Mouse (Mus musculus) limb, embryonic 10.5 days (tissue): ENCODE measurements at regions not wholly inside any gene's neighbourhood (a gene's known extent, or its start where the extent isn't known, plus 50 kb on each side); places are given as distances from the start of the nearest gene placed in this dataset.

Experiments used
- DNase-seq: peaks from one replicate; pipeline ENCODE4 v3.0.0-alpha.2; 2017; ENCODE audit warnings: low spot score
- H3K27ac ChIP-seq: fragments of 300-500 bp; sonication (generic); 2 replicates; pipeline ENCODE4 v1.5.1; 2016; ENCODE audit warnings: mild to moderate bottlenecking
- H3K27me3 ChIP-seq: fragments of 300-500 bp; sonication (generic); 2 replicates; pipeline ENCODE4 v1.6.1; 2016; ENCODE audit warnings: low read depth, mild to moderate bottlenecking; ENCODE audit not compliant: poor library complexity, severe bottlenecking
- H3K36me3 ChIP-seq: fragments of 300-500 bp; sonication (generic); 2 replicates; pipeline ENCODE4 v1.6.1; 2016; ENCODE audit warnings: mild to moderate bottlenecking, moderate library complexity
- H3K4me1 ChIP-seq: fragments of 300-500 bp; sonication (generic); 2 replicates; pipeline ENCODE4 v1.6.1; 2016
- H3K4me3 ChIP-seq: fragments of 300-500 bp; sonication (generic); 2 replicates; pipeline ENCODE4 v1.5.1; 2016; ENCODE audit warnings: mild to moderate bottlenecking, moderate library complexity
- H3K9me3 ChIP-seq: fragments of 300-500 bp; sonication (generic); replicated peaks from 2 replicates; pipeline ENCODE4 v1.6.1; 2016; ENCODE audit warnings: mild to moderate bottlenecking
- WGBS: fragments of 180-500 bp; shearing (Covaris S2); methylation state at CpG from one replicate; pipeline ENCODE4 v1.1.7; 2016; 5-methylcytosine and 5-hydroxymethylcytosine counted together

DNA sequence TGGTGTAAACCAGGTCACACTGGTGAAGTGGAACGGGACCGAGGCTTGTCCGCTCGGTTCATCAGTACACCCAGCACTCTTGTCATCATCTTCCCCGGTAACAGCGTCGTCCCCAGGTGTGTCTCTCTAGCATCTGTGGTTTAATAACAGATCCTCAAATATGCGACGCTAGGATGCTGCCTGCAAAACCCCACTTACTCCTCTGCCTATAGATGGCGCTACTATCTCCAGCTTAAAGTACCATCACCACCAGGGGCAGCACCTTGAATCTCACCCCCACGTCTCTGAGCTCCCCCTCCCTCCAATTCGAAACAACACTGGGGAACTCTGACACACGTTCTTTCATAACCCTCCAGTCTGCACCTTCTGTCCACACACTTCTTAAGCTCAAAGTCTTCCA, 295.1 kb upstream of the Arglu1 start:
- 86% methylated on average over 13 of the region's 13 CpGs for WGBS
- Histone ChIP-seq H3K4me3 (no peak overlapping the region), H3K36me3 (no peaks in the 10 kb centered on the region), H3K4me1 (peaks cover 11% of the 10 kb centered on the region), H3K27me3 (0 out of 2 replicates have a peak, but pooled peaks cover 5% of the 10 kb centered on the region), H3K27ac (no peak overlapping the region), H3K9me3 (no peaks in the 10 kb centered on the region)
- DNase-seq: no peak

DNA sequence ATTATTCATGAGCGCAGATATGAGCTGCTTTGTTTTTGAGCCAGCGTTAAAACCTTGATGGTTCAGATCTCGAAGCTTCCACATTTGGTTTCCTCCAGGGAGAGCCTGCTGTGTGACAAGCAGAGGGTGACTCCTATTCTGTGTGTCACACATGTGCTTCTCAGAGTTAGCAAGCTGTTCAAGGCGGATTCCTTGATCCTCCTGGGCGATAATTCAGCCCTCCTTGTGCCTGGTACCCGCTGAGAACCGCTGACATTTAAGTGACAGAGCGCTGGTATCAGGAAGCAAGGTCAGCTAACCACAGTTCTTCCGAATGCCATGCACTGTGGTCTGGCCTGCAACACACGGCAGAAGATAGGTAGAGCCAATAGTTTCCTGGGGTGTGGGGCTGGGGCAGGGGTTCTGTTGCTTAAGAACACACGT, 294.5 kb upstream of the Arglu1 start:
- Histone ChIP-seq H3K27ac (no peak overlapping the region), H3K9me3 (no peaks in the 10 kb centered on the region), H3K27me3 (0 out of 2 replicates have a peak, but pooled peaks cover 5% of the 10 kb centered on the region), H3K4me3 (no peak overlapping the region), H3K36me3 (no peaks in the 10 kb centered on the region), H3K4me1 (peaks cover 11% of the 10 kb centered on the region)
- no peak for DNase-seq
- 35% methylated on average over 11 of the region's 11 CpGs for WGBS

DNA sequence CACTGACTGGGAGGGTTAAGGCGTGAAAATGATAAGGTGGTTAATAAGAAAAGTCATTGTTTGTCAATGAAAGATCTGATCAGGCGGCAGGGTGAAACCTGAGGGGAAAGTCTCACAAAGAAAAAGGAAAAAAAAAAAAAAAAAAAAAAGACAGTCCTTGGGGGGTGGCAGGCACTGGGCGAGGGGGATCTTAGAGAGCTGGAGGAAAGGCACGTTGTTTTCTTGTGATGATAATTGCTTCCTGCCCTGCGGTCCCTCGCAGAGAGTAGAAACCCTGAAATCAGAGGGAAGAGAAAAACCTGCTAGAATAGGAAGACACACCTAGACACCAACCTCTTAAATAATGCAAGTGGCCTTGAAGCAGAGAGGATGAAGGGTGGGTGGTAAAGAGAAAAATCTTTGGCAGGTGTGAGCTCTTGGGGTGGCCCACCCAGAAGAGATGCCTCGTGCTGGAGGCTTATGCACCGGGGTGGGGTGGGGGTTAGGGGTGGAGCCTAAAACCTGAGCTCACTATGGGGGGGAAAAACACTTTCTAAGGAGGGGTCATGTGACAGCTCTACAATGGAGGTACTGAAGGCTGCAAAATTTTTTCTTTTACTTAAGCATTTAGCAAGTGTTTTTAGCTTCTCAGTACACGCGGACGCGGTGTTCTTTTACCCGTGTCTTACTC, 294.0 kb upstream of the Arglu1 start:
- Histone ChIP-seq H3K4me1 (peaks cover 11% of the 10 kb centered on the region), H3K36me3 (no peaks in the 10 kb centered on the region), H3K9me3 (no peaks in the 10 kb centered on the region), H3K27me3 (0 out of 2 replicates have a peak, but pooled peaks cover 5% of the 10 kb centered on the region), H3K27ac (no peak overlapping the region), H3K4me3 (no peak overlapping the region)
- WGBS: 25% methylated on average over 13 of the region's 13 CpGs
- DNase-seq: no peak

DNA sequence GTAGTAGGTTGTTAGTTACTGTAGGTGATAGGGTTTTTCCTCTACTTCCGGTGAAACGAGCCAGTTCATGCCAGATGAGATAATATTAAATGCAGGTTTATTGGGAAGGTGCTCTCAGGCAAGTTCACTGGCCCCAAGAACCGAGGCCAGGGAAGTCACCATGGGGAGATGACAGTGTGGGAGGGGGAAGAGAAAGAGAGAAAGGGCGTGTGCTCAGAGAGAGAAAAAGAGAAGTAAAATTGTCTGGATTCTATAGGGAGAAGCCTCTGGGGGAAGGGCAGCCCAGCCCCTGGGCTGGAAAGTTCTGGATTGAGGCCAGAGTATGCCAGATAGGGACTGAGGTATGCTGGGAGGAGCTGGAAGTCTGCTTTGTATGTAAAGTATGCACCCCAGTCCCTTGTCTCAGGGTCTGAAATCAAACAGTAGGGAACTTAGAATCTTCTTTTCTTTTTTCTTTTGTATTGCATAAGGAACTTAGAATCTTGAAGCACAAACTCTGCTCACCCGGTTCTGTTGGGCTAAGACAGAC, 292.9 kb upstream of the Arglu1 start:
- WGBS: 69% methylated on average over 5 of the region's 5 CpGs
- Histone ChIP-seq H3K36me3 (no peaks in the 10 kb centered on the region), H3K4me1 (peaks cover 11% of the 10 kb centered on the region), H3K4me3 (no peak overlapping the region), H3K27me3 (0 out of 2 replicates have a peak, but pooled peaks cover 5% of the 10 kb centered on the region), H3K9me3 (no peaks in the 10 kb centered on the region), H3K27ac (no peak overlapping the region)
- no peak for DNase-seq

GRCm38 (mm10) chr8:8978969-8979368, 288.6 kb upstream of the Arglu1 start:
- Histone ChIP-seq H3K9me3 (no peaks in the 10 kb centered on the region), H3K4me3 (no peak overlapping the region), H3K27me3 (0 out of 2 replicates have a peak, but pooled peaks cover 5% of the 10 kb centered on the region), H3K4me1 (no peaks in the 10 kb centered on the region), H3K36me3 (no peaks in the 10 kb centered on the region), H3K27ac (no peak overlapping the region)
- 89% methylated on average over 1 of the region's 1 CpGs for WGBS
- DNase-seq: no peak

DNA sequence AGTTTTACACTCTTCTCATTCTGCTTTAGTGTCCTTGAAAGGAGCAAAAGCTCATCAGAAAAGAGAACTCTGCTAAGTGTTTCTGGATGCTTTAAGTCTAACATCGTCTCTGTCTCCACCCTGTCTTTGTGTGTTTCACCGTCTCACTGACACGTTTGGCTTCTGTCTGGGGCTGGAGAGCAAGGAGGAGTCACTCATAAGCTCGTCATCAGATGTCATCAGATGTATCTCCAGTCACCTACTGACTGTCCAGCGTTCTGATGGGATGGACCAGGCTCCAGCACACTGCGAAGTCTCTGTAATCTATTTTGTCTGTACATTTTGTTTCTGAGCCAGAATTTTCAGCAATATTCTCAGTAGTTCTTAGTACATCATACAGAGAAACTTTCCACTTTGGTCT, 283.4 kb upstream of the Arglu1 start:
- WGBS: 75% methylated on average over 6 of the region's 6 CpGs
- Histone ChIP-seq H3K9me3 (no peaks in the 10 kb centered on the region), H3K27ac (no peak overlapping the region), H3K27me3 (no peaks in the 10 kb centered on the region), H3K4me1 (peaks cover 6% of the 10 kb centered on the region; the same call in 1 of the 2 replicates), H3K4me3 (no peak overlapping the region), H3K36me3 (no peaks in the 10 kb centered on the region)
- DNase-seq: peak; percentile 7

- no peaks in the 10 kb centered on the region for H3K9me3 ChIP-seq
- 84% methylated on average over 6 of the region's 6 CpGs for WGBS
- no peak overlapping the region for H3K4me3 ChIP-seq
- H3K27ac ChIP-seq: no peak overlapping the region
- H3K27me3 ChIP-seq: no peaks in the 10 kb centered on the region
- H3K4me1 ChIP-seq: peaks cover 6% of the 10 kb centered on the region; the same call in 1 of the 2 replicates
- DNase-seq: no peak
- no peaks in the 10 kb centered on the region for H3K36me3 ChIP-seq
These were observed 283.0 kb upstream of the Arglu1 start for GRCm38 (mm10) chr8:8973334-8973733.

GRCm38 (mm10) chr8:8970776-8971175, 280.5 kb upstream of the Arglu1 start:
- no peaks in the 10 kb centered on the region for H3K27me3 ChIP-seq
- H3K27ac ChIP-seq: no peak overlapping the region
- WGBS: 89% methylated on average over 5 of the region's 5 CpGs
- no peak for DNase-seq
- no peak overlapping the region for H3K4me3 ChIP-seq
- H3K4me1 ChIP-seq: peaks cover 11% of the 10 kb centered on the region
- H3K9me3 ChIP-seq: no peaks in the 10 kb centered on the region
- no peaks in the 10 kb centered on the region for H3K36me3 ChIP-seq

GRCm38 (mm10) chr8:8970346-8970745, 280.0 kb upstream of the Arglu1 start:
- Histone ChIP-seq H3K4me1 (peaks cover 12% of the 10 kb centered on the region), H3K36me3 (no peaks in the 10 kb centered on the region), H3K27me3 (no peaks in the 10 kb centered on the region), H3K9me3 (no peaks in the 10 kb centered on the region), H3K27ac (no peak overlapping the region), H3K4me3 (no peak overlapping the region)
- 89% methylated on average over 5 of the region's 5 CpGs for WGBS
- DNase-seq: no peak

DNA sequence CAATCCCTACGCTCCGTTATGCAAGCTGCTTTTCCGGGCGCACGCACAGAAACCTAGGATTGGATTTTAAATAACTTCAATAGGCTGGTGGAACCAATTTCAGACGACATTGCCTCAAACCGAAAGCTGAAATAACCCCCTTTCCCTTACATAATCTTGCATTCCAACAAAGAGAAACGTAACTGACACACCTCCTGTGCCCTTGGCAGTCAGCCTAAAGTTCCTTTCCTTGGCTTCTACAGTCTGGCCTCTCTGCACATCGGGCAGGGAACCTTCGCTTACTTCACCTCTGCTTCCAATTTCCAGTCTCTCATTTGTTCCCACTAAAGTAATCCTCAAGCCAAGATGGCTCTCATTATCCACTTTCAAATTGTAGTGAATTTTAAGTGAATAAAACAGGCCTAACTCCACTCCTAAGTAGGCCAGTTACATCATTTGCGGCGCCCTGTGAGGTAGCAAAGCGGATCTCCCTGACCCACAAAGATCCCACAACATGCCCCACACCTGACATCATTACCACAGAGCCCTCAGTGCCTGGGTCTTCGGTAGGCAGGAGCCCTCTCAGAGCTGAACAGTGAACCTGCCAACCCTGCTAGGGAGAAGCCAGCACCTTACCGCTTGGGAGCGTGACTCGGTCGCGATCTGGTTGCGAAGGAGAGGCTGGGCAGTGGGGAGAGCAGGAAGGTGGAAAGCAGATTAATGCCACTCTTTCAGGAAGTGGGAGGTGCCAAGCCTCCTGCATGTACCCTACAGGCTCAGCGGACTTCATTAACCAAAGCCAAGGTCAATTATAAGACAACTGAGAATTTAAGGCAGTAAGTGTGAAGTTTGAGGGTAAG, 279.0 kb upstream of the Arglu1 start:
- no peak for DNase-seq
- WGBS: 87% methylated on average over 21 of the region's 21 CpGs

DNA sequence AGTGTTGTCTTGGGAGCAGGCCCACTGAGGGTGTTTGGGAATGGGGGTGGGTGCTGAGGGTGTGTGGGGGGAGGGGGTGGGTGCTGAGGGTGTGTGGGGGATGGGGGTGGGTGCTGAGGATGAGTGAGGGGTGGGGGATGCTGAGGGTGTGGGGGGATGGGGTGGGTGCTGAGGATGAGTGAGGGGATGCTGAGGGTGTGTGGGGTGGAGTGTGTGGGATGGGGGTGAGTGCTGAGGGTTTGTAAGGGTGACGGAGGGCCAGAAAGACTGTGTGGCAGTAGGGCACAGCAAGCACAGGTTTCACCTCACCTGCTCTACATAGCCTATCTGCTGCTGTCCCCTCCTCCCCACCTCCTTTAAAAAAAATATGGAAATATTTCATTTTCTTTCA, 276.3 kb upstream of the Arglu1 start:
- no peaks in the 10 kb centered on the region for H3K27me3 ChIP-seq
- H3K9me3 ChIP-seq: no peaks in the 10 kb centered on the region
- no peaks in the 10 kb centered on the region for H3K36me3 ChIP-seq
- no peak overlapping the region for H3K4me3 ChIP-seq
- H3K27ac ChIP-seq: no peak overlapping the region
- H3K4me1 ChIP-seq: peaks cover 12% of the 10 kb centered on the region
- WGBS: 94% methylated on average over 1 of the region's 1 CpGs
- no peak for DNase-seq

More for the DNA sequence above, 279.0 kb upstream of the Arglu1 start:
- H3K27ac ChIP-seq: no peak overlapping the region
- peaks cover 12% of the 10 kb centered on the region for H3K4me1 ChIP-seq
- H3K9me3 ChIP-seq: no peaks in the 10 kb centered on the region
- H3K36me3 ChIP-seq: no peaks in the 10 kb centered on the region
- H3K27me3 ChIP-seq: no peaks in the 10 kb centered on the region
- H3K4me3 ChIP-seq: no peak overlapping the region

- H3K4me1 ChIP-seq: peaks cover 12% of the 10 kb centered on the region
- no peak overlapping the region for H3K4me3 ChIP-seq
- DNase-seq: peak; percentile 28
- 42% methylated on average over 10 of the region's 10 CpGs for WGBS
- H3K27ac ChIP-seq: no peak overlapping the region
- no peaks in the 10 kb centered on the region for H3K9me3 ChIP-seq
- no peaks in the 10 kb centered on the region for H3K36me3 ChIP-seq
- no peaks in the 10 kb centered on the region for H3K27me3 ChIP-seq
These were observed 275.8 kb upstream of the Arglu1 start for GRCm38 (mm10) chr8:8965983-8966657.
